Mouse (Mus musculus) T-cell, adult 2 months (primary cell): ENCODE data around the gene Fam163a.

Experiments used
- DNase-seq: peaks from one replicate; pipeline ENCODE4 v3.0.0; 2022; ENCODE audit warnings: low spot score

Gene Fam163a

GRCm38 (mm10) chr1:156077655-156078054 lies 127.2 kb downstream of the Fam163a start:
- DNase-seq: no peak

GRCm38 (mm10) chr1:156076474-156076873 lies 128.4 kb downstream of the Fam163a start:
- DNase-seq: peak; percentile 13

- DNase-seq: no peak
Observed at GRCm38 (mm10) chr1:156074575-156074974, 130.3 kb downstream of the Fam163a start.

GRCm38 (mm10) chr1:156073169-156073821 lies 131.5 kb downstream of the Fam163a start:
- no peak for DNase-seq

- DNase-seq: no peak
Observed at GRCm38 (mm10) chr1:156070106-156070505, 134.7 kb downstream of the Fam163a start.

GRCm38 (mm10) chr1:156066133-156066532 lies 138.7 kb downstream of the Fam163a start:
- DNase-seq: no peak

GRCm38 (mm10) chr1:156062193-156062592 lies 142.6 kb downstream of the Fam163a start:
- DNase-seq: no peak

- no peak for DNase-seq
Observed at GRCm38 (mm10) chr1:156058207-156058606, 146.6 kb downstream of the Fam163a start.

- DNase-seq: no peak
Observed at GRCm38 (mm10) chr1:156046688-156047087, 158.1 kb downstream of the Fam163a start.

- no peak for DNase-seq
Observed at GRCm38 (mm10) chr1:156044211-156044611, 160.6 kb downstream of the Fam163a start.

GRCm38 (mm10) chr1:156043027-156043426 lies 161.8 kb downstream of the Fam163a start:
- peak; percentile 56 for DNase-seq

GRCm38 (mm10) chr1:156042481-156042880 lies 162.3 kb downstream of the Fam163a start:
- DNase-seq: no peak

GRCm38 (mm10) chr1:156041451-156042241 lies 163.2 kb downstream of the Fam163a start:
- no peak for DNase-seq

- peak; percentile 86 for DNase-seq
Observed at GRCm38 (mm10) chr1:156040731-156041401, 164.0 kb downstream of the Fam163a start.

GRCm38 (mm10) chr1:156039989-156040388 lies 164.8 kb downstream of the Fam163a start:
- DNase-seq: peak; percentile 31

GRCm38 (mm10) chr1:156037144-156037583 lies 167.7 kb downstream of the Fam163a start:
- DNase-seq: peak; percentile 48

- DNase-seq: peak; percentile 99
Observed at GRCm38 (mm10) chr1:156035930-156036737, 168.7 kb downstream of the Fam163a start, which contains the start of gene Tor1aip1. Gene Tor1aip1 (minus strand): TSS chr1:156036480.

- peak; percentile 68 for DNase-seq
Observed at GRCm38 (mm10) chr1:156035269-156035929, 169.4 kb downstream of the Fam163a start, which contains the start of gene Tor1aip2. Gene Tor1aip2 (plus strand): TSS chr1:156035403.

- no peak for DNase-seq
Observed at GRCm38 (mm10) chr1:156034661-156035060, 170.2 kb downstream of the Fam163a start.

- no peak for DNase-seq
Observed at GRCm38 (mm10) chr1:156033921-156034320, 170.9 kb downstream of the Fam163a start.

- no peak for DNase-seq
Observed at GRCm38 (mm10) chr1:156028340-156028975, 176.4 kb downstream of the Fam163a start.
